Mouse (Mus musculus): ENCODE measurements around the gene Lbhd2. TPM values are rescaled to one million over a fixed set of nuclear protein-coding genes. Genes with fewer than 3 reads are reported as not detected.
A peak's percentile ranks its signal among the peaks of the same experiment; 100 is the strongest.

Lbhd2 gene
- polyA plus RNA-seq, 1 experiment from 2014 or later, result 5.5 TPM

DNA sequence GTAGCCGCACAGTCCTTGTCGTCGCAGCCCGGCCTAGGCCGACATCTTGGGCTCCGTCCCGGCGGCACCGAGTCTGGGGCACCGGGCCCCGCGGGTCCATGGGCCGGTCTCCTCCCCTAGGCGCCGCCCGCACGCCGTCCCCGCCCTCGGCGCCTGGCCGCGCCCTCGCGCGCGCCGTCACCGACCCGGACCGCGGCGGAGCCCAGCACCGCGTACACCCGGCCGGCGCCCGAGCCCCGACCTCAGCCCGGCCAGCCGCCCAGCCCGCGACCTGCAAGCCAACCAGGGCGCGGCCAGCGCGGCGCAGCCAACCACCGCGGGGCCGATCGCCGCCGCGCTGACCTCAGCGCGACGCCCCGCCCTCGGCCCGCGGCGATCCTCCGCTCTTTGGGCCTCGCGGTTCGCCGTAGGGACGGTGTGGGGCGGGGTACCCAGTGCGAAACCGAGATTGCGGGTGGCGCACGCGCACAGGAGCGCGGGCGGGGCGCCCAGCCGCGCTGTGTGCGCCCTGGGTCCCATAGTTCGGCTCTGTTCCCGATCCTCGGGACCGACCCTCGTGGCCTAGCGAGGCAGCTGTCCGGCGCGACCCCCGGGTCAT lies 29.1 kb upstream of the Lbhd2 start, which contains the start of gene Cdc42bpb:
Gene Cdc42bpb (minus strand): TSS at position 343 of the 598 bp plus-strand sequence.
- H3K4me1 ChIP-seq, result peaks cover 47% of the 10 kb centered on the region
- peak within 1 kb of the TSS; percentile 91 for H3K9ac ChIP-seq
- peak; percentile 93 for ATAC-seq (replicated peaks; ENCODE audit: low FRiP score)
- under 1% methylated on average over 92 of the region's 94 CpGs for WGBS
- H3K4me3 ChIP-seq (replicated peaks), result peak within 1 kb of the TSS; percentile 98
- no peaks in the 10 kb centered on the region for H3K27me3 ChIP-seq
- H3K4me2 ChIP-seq, result peak within 1 kb of the TSS; percentile 74
- H3K36me3 ChIP-seq, result no peaks in the 10 kb centered on the region
- H3K9me3 ChIP-seq (replicated peaks), result no peaks in the 10 kb centered on the region
- H3K27ac ChIP-seq, result peak within 1 kb of the TSS; percentile 97

DNA sequence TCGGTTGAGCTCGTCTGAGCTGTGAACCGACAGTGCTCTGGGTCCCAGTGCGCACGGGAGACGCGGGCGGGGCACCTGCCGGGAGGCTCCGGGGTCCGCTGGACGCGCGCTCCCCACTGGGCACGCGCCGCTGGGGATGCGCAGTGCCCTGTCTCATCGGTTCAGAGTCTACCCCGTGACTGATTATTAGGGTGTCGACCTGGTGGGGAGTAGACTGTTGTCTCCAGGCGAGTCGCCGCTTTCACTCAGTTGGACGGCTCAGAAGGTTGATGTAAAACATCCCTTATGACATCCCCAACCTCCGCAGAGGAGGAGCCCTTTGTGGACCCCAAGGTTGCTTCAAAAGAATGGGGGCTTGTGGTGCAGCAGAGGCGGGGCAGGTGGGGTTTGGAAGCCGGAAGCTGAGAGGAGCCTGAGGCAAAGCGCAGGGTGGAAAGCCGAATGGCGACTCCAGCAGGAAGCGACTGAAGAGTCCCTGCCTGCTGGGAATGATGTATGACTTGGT lies 28.6 kb upstream of the Lbhd2 start:
- WGBS, result under 1% methylated on average over 32 of the region's 32 CpGs
- H3K27me3 ChIP-seq, result no peaks in the 10 kb centered on the region
- no peaks in the 10 kb centered on the region for H3K9me3 ChIP-seq (replicated peaks)
- peak overlapping the region; percentile 97 for H3K27ac ChIP-seq
- peak; percentile 0; the same call in 1 of the 2 replicates for ATAC-seq (replicated peaks; ENCODE audit: low FRiP score)
- peaks cover 47% of the 10 kb centered on the region for H3K4me1 ChIP-seq
- H3K4me2 ChIP-seq, result peak overlapping the region; percentile 74
- peak overlapping the region; percentile 98 for H3K4me3 ChIP-seq (replicated peaks)
- peak overlapping the region; percentile 91 for H3K9ac ChIP-seq
- H3K36me3 ChIP-seq, result no peaks in the 10 kb centered on the region

DNA sequence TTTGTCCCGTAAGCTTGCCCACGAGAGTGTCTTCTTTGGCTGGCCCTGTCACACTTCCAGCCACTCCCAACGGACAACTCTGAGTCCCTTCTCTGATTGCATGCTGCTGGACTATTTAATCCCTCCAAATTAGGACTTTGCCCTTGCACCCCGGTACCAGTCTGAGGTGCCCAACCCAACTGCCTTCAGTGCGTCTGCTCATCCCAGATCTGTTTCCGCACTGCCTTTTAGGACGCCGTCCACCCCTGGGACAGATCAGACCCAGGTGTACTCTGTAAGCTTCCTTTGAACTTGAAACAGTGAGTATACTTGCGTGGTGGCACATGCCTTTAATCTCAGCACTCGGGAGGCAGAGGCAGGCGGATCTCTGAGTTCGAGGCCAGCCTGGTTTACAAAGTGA lies 27.8 kb upstream of the Lbhd2 start:
- 0 out of 2 replicates have a peak overlapping the region, but pooled peaks have one; percentile 91 for H3K9ac ChIP-seq

DNA sequence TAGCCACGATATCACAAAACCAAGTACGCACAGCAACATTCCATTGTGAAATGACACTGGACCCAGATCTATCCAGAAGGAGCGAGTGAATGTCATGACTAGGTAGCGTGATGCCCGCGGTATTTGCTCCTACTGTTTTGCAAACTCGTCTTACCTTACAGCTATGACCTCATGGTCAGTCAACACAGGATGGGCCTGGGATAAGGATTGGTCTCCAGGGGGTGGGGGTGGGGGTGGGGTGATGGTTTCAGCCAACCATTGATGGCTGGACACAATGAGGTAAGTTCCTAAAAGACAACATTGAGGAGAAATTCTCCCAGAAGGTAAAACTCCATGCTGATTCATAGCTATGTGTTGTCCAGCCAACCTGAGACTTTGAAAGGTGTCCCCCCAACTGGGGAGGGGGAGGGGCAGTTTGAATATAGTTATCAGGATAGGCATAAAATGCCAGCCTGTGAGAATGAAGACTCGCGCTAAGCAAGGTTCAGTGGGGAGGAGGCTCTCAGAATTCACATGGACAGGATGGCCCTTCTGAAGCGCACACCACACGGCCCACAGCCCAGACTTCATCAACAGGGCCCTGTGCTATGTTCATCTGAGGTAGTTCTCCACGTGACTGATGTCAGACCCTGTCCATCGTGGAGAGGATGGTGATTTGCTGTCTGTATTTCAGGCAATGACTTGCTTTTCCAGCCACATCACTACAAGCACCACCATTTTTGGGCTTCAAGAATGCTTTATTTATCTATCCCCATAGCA lies 20.5 kb upstream of the Lbhd2 start:
- WGBS, result 86% methylated on average over 13 of the region's 13 CpGs
- peaks cover 25% of the 10 kb centered on the region for H3K4me1 ChIP-seq
- no peak overlapping the region for H3K4me3 ChIP-seq (replicated peaks)
- ATAC-seq (replicated peaks; ENCODE audit: low FRiP score), result peak; percentile 50
- H3K27ac ChIP-seq, result peak overlapping the region; percentile 78
- no peak overlapping the region for H3K9ac ChIP-seq
- no peaks in the 10 kb centered on the region for H3K9me3 ChIP-seq (replicated peaks)
- no peak overlapping the region for H3K4me2 ChIP-seq
- no peaks in the 10 kb centered on the region for H3K27me3 ChIP-seq
- H3K36me3 ChIP-seq, result no peaks in the 10 kb centered on the region

More for the DNA sequence above, 27.8 kb upstream of the Lbhd2 start:
- WGBS, result 74% methylated on average over 12 of the region's 12 CpGs
- H3K4me3 ChIP-seq (replicated peaks), result peak overlapping the region; percentile 98
- no peak for ATAC-seq (replicated peaks; ENCODE audit: low FRiP score)
- H3K4me1 ChIP-seq, result peaks cover 41% of the 10 kb centered on the region
- H3K27ac ChIP-seq, result no peak overlapping the region
- H3K27me3 ChIP-seq, result no peaks in the 10 kb centered on the region
- no peaks in the 10 kb centered on the region for H3K36me3 ChIP-seq
- no peaks in the 10 kb centered on the region for H3K9me3 ChIP-seq (replicated peaks)
- peak overlapping the region; percentile 74 for H3K4me2 ChIP-seq

DNA sequence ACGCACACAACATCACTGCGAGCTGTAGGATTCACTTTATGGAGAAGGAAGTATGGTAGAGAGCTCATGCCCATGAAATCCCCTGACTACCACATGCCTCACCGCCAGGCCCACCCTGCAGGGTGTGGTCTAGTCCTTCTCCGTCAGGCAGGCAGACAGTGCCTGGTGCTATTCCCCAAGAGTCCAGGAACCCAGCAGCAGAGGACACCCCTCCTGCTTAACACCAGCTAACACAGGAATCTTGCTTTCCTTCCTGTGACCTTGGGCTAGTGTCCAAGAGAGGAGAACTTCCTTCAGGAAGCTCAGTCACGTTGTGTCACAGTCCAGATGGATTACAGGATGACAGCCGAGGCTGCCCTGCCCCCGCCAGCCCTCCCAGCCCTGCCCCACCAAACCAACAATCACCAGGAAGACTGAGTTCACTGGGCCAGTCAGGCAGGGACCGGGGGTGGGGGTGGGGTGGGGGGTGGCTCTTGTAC lies 19.9 kb upstream of the Lbhd2 start:
- Histone ChIP-seq H3K9me3 (replicated peaks) (no peaks in the 10 kb centered on the region), H3K27ac (peak overlapping the region; percentile 78), H3K9ac (no peak overlapping the region), H3K36me3 (no peaks in the 10 kb centered on the region), H3K4me3 (replicated peaks) (no peak overlapping the region), H3K4me2 (0 out of 2 replicates have a peak overlapping the region, but pooled peaks have one; percentile 8), H3K4me1 (peaks cover 20% of the 10 kb centered on the region), H3K27me3 (no peaks in the 10 kb centered on the region)
- 43% methylated on average over 8 of the region's 8 CpGs for WGBS
- peak; percentile 84 for ATAC-seq (replicated peaks; ENCODE audit: low FRiP score)

DNA sequence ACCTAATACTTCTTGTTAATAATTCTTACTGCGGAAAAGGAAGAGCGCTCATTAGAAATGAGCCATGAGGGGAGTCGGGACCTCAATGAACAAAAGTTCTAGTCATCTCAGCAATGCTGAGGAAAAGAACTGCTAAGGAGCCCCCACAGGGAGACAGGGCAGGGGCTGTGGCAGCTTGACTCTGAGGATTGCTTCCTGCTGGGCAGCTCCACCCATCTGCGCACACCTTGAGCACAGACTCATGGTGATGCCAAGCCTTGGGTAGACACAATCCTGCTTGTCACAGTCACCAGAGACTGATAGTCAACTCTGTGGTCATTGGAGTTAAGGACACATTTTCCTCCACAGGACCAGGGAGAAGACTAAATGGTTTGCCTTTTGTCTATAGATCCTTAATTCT lies 19.5 kb upstream of the Lbhd2 start:
- Histone ChIP-seq H3K4me2 (no peak overlapping the region), H3K9ac (no peak overlapping the region), H3K27me3 (no peaks in the 10 kb centered on the region), H3K4me3 (replicated peaks) (no peak overlapping the region), H3K36me3 (no peaks in the 10 kb centered on the region), H3K9me3 (replicated peaks) (no peaks in the 10 kb centered on the region), H3K27ac (peak overlapping the region; percentile 78), H3K4me1 (peaks cover 17% of the 10 kb centered on the region)
- ATAC-seq (replicated peaks; ENCODE audit: low FRiP score), result peak; percentile 46
- 72% methylated on average over 4 of the region's 4 CpGs for WGBS

DNA sequence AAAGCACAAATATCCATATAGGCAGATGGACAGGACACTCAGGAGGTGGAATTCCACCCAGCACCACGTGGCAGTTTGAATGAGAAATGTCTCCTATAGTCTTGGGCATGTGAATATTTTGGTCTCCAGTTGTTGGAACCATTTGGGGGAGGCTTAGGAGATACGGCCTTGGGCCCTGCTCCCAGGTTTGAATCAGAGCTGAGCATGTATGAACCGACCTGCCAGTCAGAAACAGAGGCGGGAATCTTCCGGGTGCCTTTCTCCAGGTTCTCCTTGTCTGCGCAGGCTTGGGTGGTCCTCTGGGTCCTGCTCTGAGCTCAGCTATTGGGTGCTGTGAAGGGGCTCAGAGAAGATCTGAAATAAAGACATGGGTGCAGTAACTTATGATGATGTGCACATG lies 12.6 kb upstream of the Lbhd2 start:
- Histone ChIP-seq H3K27ac (no peak overlapping the region), H3K4me1 (no peaks in the 10 kb centered on the region), H3K4me2 (no peak overlapping the region), H3K4me3 (replicated peaks) (no peak overlapping the region), H3K36me3 (no peaks in the 10 kb centered on the region), H3K9me3 (replicated peaks) (no peaks in the 10 kb centered on the region), H3K9ac (no peak overlapping the region), H3K27me3 (no peaks in the 10 kb centered on the region)
- no peak for ATAC-seq (replicated peaks; ENCODE audit: low FRiP score)
- WGBS, result 90% methylated on average over 6 of the region's 6 CpGs

DNA sequence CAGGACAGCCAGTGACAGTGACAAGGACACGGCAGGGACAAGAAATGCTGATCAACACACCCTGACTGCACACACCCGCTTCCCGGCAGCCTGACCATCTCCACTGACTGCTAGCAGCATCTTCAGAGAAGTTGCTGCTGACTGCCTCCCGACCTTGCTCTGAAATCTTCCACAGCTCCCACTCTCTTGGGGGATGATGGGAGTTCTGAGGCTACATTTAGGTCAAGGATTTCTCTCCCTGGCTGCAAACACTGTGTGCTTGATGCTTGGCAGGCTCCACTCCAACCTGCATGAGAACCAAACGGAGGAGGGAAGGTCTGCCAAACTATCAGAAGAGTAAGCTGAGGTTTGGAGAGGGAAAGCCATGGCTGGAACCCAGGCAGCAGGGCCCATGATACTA lies 9.6 kb upstream of the Lbhd2 start:
- Histone ChIP-seq H3K27ac (no peak overlapping the region), H3K4me2 (no peak overlapping the region), H3K27me3 (peaks cover 5% of the 10 kb centered on the region; the same call in 1 of the 2 replicates), H3K4me3 (replicated peaks) (no peak overlapping the region), H3K36me3 (no peaks in the 10 kb centered on the region), H3K9me3 (replicated peaks) (no peaks in the 10 kb centered on the region), H3K4me1 (peaks cover 5% of the 10 kb centered on the region), H3K9ac (no peak overlapping the region)
- ATAC-seq (replicated peaks; ENCODE audit: low FRiP score), result no peak
- 65% methylated on average over 5 of the region's 5 CpGs for WGBS

DNA sequence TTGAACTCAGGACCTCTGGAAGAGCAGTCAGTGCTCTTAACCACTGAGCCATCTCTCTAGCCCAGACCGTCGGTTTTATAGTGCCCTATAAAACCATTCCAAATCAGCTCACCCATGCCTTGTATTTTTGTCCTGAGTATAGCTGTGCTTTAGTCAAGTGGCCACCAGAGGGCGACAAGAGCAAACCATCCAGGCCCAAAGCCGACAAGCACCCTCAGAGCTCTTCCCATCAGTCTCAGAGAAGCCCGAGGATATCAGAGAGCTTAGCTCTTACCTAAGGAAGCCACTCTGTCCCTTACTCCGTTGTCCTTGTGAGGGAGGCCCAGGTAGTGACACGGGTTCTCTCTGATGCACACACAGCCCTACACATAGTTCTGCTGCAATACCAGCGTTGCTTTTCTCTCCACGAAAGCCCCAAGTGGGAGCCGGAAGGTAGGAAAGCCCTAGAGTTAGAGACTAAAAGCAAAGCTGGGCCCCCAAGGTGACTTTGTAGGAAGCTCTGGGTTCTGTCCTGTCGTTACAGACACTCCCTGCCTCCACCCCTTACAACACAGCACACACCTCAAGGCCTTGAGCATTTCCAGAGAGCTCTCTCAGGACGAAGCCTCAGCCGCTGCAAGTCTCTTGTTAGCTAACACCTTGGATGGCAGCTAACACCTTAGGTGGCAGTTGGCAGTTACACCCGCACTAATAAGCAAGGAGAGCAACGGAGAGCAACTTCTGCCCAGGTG lies 5.0 kb upstream of the Lbhd2 start:
- H3K4me2 ChIP-seq, result peak overlapping the region; percentile 25; the same call in 1 of the 2 replicates
- ATAC-seq (replicated peaks; ENCODE audit: low FRiP score), result peak; percentile 66
- peaks cover 18% of the 10 kb centered on the region for H3K27me3 ChIP-seq
- no peak overlapping the region for H3K27ac ChIP-seq
- peaks cover 8% of the 10 kb centered on the region for H3K4me1 ChIP-seq
- H3K9ac ChIP-seq, result no peak overlapping the region
- H3K9me3 ChIP-seq (replicated peaks), result no peaks in the 10 kb centered on the region
- H3K4me3 ChIP-seq (replicated peaks), result no peak overlapping the region
- H3K36me3 ChIP-seq, result no peaks in the 10 kb centered on the region
- 15% methylated on average over 15 of the region's 15 CpGs for WGBS

DNA sequence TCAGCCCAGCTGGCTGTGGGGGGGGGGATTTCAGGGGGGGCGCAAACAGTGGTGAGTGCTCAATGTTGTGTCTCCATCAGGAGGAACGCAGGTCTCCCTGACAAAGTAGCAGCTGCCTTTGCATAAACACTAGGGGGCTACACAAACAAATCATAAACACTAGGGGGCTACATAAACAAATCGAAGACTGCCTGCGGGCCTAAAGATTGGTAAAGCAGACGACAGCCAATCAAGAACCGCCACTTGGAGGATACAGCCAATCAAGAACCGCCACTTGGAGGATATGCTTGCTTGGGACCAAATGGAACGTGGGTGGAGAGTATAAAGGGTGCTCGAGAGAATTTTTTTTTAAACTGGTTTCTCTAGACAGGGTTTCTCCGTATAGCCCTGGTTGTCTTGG lies 1.7 kb upstream of the Lbhd2 start:
- no peak overlapping the region for H3K27ac ChIP-seq
- H3K9ac ChIP-seq, result no peak overlapping the region
- H3K9me3 ChIP-seq (replicated peaks), result no peaks in the 10 kb centered on the region
- ATAC-seq (replicated peaks; ENCODE audit: low FRiP score), result no peak
- no peak overlapping the region for H3K4me2 ChIP-seq
- H3K4me3 ChIP-seq (replicated peaks), result no peak overlapping the region
- peaks cover 16% of the 10 kb centered on the region for H3K4me1 ChIP-seq
- peaks cover 37% of the 10 kb centered on the region for H3K27me3 ChIP-seq
- 59% methylated on average over 10 of the region's 10 CpGs for WGBS
- no peaks in the 10 kb centered on the region for H3K36me3 ChIP-seq

DNA sequence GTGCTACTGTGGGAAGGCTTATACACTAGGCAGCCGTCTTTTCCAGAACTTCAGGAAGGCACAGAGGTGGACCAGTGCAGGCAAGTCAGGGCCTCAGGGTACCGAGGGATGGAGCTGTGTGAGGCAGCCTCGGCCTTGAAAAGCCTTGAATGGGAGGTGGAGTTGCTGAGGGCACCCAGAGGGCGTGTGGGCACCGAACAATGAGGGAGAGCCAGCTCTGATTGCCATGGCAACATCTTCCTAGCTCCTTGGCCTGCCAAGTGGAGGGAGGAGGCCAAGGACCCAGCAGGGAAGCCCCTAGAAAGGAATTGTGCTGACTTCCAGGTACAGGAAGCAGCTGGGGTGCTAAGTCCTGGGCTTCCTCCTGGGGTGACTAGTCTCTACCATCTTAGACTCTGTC lies 3.0 kb downstream of the Lbhd2 start:
- no peak overlapping the region for H3K9ac ChIP-seq

More for the DNA sequence above, 3.0 kb downstream of the Lbhd2 start:
- H3K27me3 ChIP-seq, result peaks cover 31% of the 10 kb centered on the region
- H3K9me3 ChIP-seq (replicated peaks), result no peaks in the 10 kb centered on the region
- no peak for ATAC-seq (replicated peaks; ENCODE audit: low FRiP score)
- no peak overlapping the region for H3K4me3 ChIP-seq (replicated peaks)
- no peaks in the 10 kb centered on the region for H3K36me3 ChIP-seq
- H3K27ac ChIP-seq, result no peak overlapping the region
- H3K4me2 ChIP-seq, result no peak overlapping the region
- peaks cover 32% of the 10 kb centered on the region for H3K4me1 ChIP-seq
- 41% methylated on average over 5 of the region's 5 CpGs for WGBS

Measured in kidney, embryonic 15.5 days (tissue).